Mouse (Mus musculus) ovary, adult 18-20 months (tissue): ENCODE data around the gene Dync1i1.

Source experiments
- DNase-seq: peaks from one replicate; pipeline ENCODE4 v3.0.0; 2022; ENCODE audit warnings: low spot score, mixed read lengths

Dync1i1 gene

GRCm38 (mm10) chr6:5855526-5855925, 130.1 kb downstream of the Dync1i1 start:
- DNase-seq: no peak

DNA sequence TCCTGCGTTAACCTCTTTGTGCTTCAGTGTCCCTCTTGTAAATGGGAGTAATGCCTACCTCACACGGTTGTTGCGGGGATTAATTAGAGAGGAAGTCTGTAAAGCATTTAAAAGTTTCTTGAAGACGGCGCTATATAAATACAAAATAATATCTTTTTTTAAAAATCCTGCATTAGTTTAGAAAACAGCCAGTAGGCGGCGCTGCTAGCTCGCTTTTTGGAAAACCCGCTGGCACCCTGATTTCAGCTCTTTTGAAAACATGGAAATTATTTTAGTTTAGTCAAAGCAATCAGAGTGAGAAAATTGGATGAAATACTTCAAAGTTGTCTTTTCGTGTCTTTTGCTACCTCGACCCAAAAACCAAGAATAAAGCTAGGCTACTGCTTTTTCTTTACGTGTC, 132.9 kb downstream of the Dync1i1 start:
- DNase-seq: no peak

- no peak for DNase-seq
These were observed 133.6 kb downstream of the Dync1i1 start for GRCm38 (mm10) chr6:5858901-5859598.

DNA sequence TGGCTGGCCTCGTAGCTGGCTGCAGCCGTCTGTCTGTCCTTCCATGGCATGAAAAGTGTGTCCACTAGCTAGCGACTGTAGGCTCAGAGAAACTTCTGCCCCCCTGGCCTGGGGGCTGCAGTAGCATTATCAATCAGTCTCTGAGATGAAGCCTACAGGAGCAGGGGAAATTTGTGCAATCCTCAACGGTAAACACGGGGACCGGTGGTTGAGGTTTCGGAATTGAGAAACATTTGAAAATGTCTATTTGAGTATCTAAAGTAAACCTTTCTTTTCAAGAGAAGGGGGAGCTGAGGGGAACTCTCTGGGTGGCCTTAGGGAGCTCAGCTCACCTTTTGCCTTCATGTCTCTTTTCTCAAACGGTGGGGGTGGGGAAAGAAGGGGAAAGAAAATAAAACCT, 134.2 kb downstream of the Dync1i1 start:
- DNase-seq: no peak

DNA sequence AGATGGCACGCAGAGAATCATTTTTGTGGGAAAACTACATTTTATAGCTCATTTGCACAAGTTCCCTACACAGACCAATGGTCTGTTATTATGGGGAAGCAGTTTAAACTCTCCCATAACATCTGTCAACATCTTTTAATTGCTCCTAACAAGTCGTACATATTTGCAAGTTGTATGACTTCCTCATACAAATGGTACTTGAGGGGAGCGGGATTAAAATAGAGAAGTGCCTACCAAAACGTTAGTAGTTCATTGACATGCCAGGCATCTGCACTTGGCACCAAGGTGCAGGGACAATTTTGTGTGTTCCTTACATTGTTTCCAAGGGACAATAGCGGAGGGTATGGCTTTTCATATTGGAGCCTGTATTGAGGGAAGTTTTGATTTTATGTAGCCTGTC, 140.7 kb downstream of the Dync1i1 start:
- DNase-seq: no peak

DNA sequence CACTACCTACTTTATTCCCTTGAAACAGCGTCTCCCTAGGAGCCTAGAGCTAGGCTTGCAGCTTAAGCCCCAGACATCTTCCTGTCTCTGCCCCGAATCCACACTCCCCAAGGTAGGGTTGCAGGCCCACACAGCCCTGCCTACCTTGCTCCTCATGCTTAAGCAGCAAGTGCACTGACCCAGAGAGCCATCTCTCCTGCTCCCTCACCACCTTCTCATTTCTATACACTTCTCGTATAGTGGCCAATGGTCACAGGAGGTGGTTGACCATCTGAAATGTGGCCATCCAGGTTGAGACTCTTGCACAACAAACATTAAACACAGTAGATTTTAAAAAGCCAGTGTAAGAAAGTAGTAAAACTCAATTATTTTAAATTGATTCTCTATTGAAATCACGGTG, 141.8 kb downstream of the Dync1i1 start:
- no peak for DNase-seq

- no peak for DNase-seq
These were observed 145.6 kb downstream of the Dync1i1 start for GRCm38 (mm10) chr6:5871060-5871459.

DNA sequence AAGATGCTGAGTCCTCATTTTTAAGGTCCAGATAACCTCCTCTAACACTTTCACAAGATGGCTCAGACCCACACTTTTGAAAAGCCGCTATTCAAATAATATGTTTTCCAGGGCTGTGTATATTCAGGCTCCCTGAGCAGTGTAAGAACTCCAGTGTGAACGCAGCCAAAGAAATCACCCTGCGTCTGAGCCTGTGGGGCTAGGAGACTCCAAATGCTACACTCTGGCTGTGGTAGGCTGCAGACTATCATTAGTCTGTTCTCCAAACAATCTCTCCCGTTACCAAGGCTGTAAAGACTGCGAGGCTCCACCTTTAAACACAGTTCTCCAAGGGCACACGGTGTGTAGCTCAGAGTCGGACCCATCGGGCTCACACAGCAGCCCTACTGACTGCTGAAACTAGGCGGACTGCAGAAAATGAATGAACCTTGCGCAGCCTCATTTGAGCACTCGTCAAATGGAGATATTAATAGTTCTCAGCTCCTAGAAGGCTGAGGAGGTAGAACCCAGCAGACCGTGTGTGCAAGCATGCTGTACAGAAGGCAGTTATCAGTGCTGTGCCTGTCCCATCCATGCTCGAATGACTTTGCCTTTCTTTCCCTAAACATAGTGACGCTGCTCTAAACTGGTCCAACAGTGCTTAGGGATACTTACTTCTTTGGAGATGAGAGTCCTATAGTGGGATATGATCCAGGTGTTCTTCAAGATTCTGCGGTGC, 146.3 kb downstream of the Dync1i1 start:
- DNase-seq: no peak

DNA sequence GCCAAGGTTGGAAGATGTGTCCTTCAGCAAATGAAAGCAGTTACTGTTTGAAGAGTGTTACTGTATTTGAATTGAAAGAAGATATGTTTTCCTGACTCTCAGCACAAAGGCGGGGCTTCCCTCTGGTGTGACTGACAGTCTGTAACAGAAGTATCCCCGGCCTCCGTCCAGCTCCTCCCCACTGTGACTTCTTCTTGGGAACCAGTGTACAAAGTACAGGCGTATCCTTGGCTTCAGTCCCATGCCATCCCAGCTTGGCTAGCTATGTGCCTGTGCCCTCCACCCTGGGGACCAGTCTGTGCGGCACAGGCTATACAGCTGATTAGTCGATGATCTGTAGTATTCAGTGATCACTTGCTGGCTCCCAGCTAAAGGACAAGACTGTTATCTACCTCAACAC, 163.9 kb downstream of the Dync1i1 start:
- DNase-seq: no peak

- no peak for DNase-seq
These were observed 185.9 kb downstream of the Dync1i1 start for GRCm38 (mm10) chr6:5911295-5911694.

DNA sequence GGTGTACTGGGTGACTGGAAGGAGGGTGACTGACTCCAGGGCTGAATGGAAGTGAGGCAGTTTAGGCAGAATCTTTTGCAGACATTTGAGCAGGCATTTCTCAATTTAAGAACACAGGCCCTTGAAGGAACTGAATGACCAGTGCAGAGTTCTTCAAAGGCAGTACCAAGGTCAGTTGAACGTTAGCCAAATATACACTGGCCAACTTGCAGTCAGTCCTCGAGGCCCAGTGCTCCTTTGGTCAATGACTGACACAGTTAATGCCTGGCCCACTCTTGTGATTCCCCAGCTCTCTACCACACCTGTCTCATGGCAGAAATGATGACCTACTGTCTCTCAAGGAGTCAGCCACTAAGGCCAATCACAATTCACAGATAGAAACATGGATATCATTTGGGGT, 189.6 kb downstream of the Dync1i1 start:
- no peak for DNase-seq

GRCm38 (mm10) chr6:5920670-5921069, 195.2 kb downstream of the Dync1i1 start:
- DNase-seq: no peak

GRCm38 (mm10) chr6:5922676-5923075, 197.2 kb downstream of the Dync1i1 start:
- DNase-seq: no peak

DNA sequence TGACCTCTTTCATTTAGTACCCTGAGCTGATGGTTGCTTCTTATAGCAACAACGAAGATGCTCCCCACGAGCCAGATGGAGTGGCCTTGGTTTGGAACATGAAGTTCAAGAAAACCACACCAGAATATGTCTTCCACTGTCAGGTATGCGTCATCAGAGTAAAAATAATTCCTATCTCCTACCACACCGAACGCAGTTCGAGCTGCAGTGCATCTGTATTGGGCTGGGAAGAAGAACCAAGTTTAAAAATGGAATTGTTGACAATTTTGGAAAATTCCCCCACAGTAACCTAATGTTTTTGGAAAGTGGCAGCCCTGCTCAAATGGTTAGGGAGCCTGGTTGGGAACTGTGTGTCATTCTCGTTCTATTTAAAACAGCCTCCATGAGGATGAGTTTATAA, 197.7 kb downstream of the Dync1i1 start:
- DNase-seq: no peak

DNA sequence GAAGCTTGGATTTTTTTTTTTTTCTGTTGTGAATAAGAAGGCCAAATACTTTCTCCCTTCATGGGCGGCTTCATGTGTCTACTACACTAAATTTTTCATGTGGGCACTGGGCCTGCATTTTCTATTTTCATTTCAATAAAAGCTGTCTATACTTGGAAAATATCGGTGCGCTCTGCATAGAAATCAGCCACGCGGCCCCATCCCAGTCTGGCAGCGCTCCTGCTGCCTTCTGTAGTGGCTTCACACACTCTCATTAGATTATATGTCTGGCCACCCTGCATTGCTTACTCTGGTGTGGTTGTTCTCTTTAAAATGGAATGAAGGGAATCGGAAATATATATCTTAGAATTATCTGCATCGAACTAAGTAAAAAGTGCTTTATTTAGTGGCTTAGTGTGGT, 204.7 kb downstream of the Dync1i1 start:
- no peak for DNase-seq

GRCm38 (mm10) chr6:5935587-5936353, 210.3 kb downstream of the Dync1i1 start:
- no peak for DNase-seq

DNA sequence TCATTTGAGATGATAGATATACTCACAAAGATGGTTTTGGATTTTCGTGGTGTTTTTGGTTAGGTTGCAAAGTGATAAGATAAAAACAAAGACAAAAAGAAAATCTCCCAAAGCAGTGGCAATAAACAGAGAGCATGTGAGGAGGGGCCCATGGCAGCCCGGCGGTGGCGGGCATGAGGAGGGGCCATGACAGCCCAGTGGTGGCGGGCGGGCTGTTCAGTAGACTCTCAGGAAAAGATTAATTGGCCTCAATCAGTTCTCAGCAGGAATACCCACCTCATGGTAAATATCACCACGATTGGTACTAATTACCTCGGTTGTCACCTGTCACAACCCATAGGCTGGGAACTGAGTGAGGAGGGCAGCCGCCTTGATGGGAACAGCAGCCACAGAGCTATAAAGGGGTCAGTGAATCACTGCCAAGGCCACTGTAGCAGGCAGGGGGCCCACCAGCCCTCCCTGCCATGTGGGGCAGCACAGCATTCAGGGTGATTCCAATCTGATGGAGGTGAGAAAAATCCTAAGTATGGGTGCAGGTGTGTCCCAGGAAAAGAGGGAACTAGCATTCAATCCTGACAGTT, 224.5 kb downstream of the Dync1i1 start:
- DNase-seq: no peak

GRCm38 (mm10) chr6:5956316-5956913, 231.0 kb downstream of the Dync1i1 start:
- DNase-seq: no peak

DNA sequence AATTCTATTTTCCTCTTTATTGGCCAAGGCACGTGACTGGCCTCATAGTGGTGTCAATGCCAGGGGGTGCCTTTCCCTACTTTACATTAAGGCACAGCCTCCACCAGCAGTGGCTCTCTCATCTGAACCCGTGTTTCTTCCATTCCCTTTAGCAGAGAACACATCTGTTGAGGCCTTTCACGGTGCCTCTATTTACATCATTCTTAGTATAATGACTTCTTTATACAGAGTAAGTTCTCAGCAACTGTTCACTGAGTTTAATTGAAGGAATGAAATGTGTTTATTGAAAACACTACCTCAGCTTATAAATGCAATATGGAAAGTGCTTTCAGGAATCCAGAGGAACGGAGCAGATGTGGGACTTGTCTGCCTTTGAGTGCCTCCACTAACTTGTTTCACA, 235.3 kb downstream of the Dync1i1 start:
- DNase-seq: no peak

- DNase-seq: no peak
These were observed 236.5 kb downstream of the Dync1i1 start for GRCm38 (mm10) chr6:5961960-5962359.

DNA sequence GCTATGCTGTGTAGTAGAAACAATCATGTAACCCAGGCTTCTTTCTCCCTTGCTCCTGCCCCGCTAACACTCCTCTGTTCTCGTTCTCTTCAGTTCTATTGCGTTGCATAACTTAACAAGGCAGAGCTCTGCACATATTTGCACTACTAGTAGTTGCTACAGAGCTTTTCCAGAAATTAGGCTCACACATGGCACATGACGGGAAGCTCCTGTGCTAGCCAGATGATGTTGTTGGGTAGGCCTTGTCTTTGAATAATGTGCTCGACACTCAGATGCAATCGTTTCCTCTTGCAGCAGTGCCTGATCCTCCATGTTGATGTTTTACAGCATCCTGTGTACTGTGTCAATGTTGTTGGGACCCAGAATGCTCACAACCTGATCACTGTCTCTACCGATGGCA, 240.9 kb downstream of the Dync1i1 start:
- no peak for DNase-seq

DNA sequence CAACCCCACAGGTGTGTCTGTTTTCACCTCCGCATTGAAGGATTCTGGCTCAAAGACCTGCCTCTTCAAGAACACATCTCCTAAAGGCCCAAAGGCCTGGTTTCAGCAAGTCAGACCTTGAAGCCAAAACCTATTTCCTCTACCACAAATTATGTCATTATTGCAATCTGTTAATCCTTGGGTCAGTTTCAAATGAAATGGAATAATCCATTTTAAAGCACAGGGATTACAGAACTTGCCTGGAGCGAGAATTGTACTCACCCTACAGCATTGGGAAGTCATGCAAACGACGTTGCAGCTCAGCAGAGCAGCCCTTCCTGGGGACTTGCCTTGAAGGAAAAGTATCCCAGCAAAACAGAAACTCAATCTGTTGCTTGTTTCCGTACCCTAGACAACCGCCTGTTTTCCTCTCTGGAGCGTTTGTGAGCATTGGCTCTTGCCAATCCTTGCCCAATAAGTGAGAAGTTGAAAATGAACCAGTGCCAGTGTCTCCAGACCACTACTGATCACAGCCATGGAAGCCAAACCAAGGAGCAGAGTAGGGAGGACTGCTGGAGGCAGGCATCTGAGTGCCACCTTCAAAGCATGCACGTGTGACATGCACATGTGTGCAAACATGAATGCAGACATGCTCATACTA, 241.5 kb downstream of the Dync1i1 start:
- DNase-seq: no peak
